Mouse (Mus musculus): ENCODE results near the gene Gm10135. TPM values are rescaled to one million over a fixed set of nuclear protein-coding genes. Genes with fewer than 3 reads are reported as not detected.
A peak's percentile ranks its signal among the peaks of the same experiment; 100 is the strongest.
"Not testable (repeated sequence)": the region's sequence is repeated elsewhere in the genome, so short reads cannot be mapped to it uniquely, and the experiment has no call there.

Gm10135 gene
- polyA plus RNA-seq, 1 experiment from 2014 or later: not detected

DNA sequence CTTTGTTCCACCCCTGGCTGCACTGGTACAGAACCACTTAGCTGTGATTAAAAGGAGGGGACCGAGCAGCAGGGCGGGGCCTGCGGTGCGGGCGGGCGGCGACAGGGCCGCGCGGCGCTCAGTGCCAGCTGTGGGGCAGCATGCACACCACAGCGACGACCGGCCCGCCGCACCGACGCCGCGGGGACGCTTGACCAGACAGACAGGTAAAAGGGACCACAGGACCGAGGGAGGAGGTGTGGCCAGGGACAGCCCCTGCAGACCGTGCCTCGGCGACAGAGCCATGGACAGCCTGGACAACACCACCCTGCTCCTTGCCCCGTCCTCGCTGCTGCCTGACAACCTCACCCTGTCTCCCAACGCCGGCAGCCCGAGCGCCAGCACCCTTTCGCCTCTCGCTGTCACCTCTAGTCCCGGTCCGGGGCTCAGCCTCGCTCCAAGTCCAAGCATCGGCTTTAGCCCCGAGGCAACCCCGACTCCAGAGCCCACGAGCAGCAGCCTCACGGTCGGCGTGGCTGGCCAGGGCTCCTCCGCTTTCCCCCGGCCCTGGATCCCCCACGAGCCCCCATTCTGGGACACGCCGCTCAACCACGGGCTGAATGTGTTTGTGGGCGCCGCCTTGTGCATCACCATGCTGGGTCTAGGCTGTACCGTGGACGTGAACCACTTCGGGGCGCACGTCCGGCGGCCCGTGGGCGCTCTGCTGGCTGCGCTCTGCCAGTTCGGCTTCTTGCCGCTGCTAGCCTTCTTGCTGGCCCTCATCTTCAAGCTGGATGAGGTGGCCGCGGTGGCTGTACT lies 32.5 kb upstream of the Gm10135 start, which contains the start of gene Slc10a4:
Slc10a4 (plus strand) TSS at position 100 of the 798 bp plus-strand sequence.
- 7% methylated on average over 63 of the region's 65 CpGs for WGBS
- Histone ChIP-seq H3K4me1 (ENCODE audit: control insufficient read depth, insufficient read depth, low read length) (no peaks in the 10 kb centered on the region), H3K4me3 (ENCODE audit: low read depth, low read length) (peak within 1 kb of the TSS; percentile 37), H3K27me3 (replicated peaks; ENCODE audit: control insufficient read depth, insufficient read depth, low read length) (0 out of 2 replicates have a peak, but pooled peaks cover 4% of the 10 kb centered on the region), H3K27ac (ENCODE audit: low read depth, low read length) (0 out of 2 replicates have a peak within 1 kb of the TSS, but pooled peaks have one; percentile 5), H3K4me2 (ENCODE audit: low read length) (peak within 1 kb of the TSS; percentile 67), H3K9me3 (replicated peaks; ENCODE audit: control insufficient read depth, low read length) (no peaks in the 10 kb centered on the region), H3K36me3 (ENCODE audit: control insufficient read depth, insufficient read depth, low read length) (no peaks in the 10 kb centered on the region), H3K9ac (ENCODE audit: low read length) (peak within 1 kb of the TSS; percentile 55)
- DNase-seq (ENCODE audit: low spot score): peak; percentile 41
- ATAC-seq: peak; percentile 94

DNA sequence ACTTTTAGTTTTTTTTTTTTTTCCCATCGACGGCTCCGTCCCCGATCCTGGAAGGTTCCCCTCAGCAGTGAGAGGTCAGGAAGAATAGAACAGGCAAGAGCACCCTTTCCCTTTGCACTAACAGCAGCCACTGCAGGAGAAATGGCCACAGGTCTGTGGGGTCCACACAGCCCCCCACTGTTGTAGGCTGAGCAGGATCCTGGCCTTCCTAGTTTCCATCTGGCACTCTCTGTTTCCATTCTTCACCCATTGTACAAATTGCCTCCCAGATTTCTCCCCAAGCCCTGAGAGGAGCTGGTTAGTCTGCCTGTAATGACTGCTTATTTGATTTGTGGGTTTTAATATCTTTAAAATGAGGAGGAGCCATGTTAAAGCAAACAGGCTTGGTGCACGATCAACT lies 29.5 kb upstream of the Gm10135 start:
- H3K27ac ChIP-seq (ENCODE audit: low read depth, low read length): no peak overlapping the region
- no peak overlapping the region for H3K9ac ChIP-seq (ENCODE audit: low read length)
- 0 out of 2 replicates have a peak, but pooled peaks cover 4% of the 10 kb centered on the region for H3K27me3 ChIP-seq (replicated peaks; ENCODE audit: control insufficient read depth, insufficient read depth, low read length)
- H3K9me3 ChIP-seq (replicated peaks; ENCODE audit: control insufficient read depth, low read length): no peaks in the 10 kb centered on the region
- no peak overlapping the region for H3K4me2 ChIP-seq (ENCODE audit: low read length)
- no peaks in the 10 kb centered on the region for H3K4me1 ChIP-seq (ENCODE audit: control insufficient read depth, insufficient read depth, low read length)
- ATAC-seq (no peak), DNase-seq (ENCODE audit: low spot score) (no peak)
- H3K36me3 ChIP-seq (ENCODE audit: control insufficient read depth, insufficient read depth, low read length): no peaks in the 10 kb centered on the region
- 89% methylated on average over 5 of the region's 5 CpGs for WGBS
- no peak overlapping the region for H3K4me3 ChIP-seq (ENCODE audit: low read depth, low read length)

DNA sequence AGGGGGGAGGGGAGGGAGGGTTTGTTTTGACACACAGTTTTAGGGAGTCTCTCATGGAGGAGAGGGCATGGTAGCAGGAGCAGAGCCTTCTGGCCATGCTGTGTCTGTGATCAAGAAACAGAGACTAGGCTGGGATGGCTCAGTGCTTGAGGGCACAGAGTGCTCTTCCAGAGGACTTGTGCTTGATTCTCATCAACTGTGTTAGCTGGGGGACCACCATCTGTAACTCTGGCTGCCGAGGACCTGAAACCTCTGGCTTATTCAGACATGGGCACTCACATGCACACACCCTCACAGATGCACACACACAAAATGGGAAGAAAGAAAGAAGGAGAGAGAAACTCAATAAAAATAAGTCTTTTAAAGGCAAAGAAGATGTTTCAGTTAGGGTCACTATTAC lies 24.0 kb upstream of the Gm10135 start:
- ATAC-seq: not testable (repeated sequence)

DNA sequence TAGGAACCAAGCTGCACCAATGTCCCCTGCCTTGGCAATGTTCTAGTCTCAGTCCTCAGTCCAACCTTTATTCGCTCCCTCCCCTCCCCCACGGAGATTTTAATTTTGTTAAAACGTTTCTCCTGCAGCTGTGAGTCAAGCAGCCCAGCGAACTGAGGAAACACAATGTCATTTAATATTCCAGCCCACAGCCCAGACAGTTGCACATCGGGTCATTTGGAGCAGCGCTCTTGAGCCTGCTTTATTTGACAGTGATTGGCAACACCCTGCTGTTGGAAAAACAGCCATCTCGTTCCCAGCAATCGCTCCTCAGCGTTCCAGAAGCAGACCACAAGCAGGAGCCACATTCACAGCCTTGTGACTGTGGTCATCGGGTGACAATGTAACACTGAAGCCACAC lies 20.9 kb upstream of the Gm10135 start:
- DNase-seq (ENCODE audit: low spot score): peak; percentile 41
- 22% methylated on average over 10 of the region's 10 CpGs for WGBS
- H3K4me3 ChIP-seq (ENCODE audit: low read depth, low read length): no peak overlapping the region
- no peak overlapping the region for H3K4me2 ChIP-seq (ENCODE audit: low read length)
- no peaks in the 10 kb centered on the region for H3K36me3 ChIP-seq (ENCODE audit: control insufficient read depth, insufficient read depth, low read length)
- H3K9ac ChIP-seq (ENCODE audit: low read length): no peak overlapping the region
- no peaks in the 10 kb centered on the region for H3K9me3 ChIP-seq (replicated peaks; ENCODE audit: control insufficient read depth, low read length)
- no peak overlapping the region for H3K27ac ChIP-seq (ENCODE audit: low read depth, low read length)
- peaks cover 10% of the 10 kb centered on the region for H3K4me1 ChIP-seq (ENCODE audit: control insufficient read depth, insufficient read depth, low read length)
- ATAC-seq: peak; percentile 55; the same call in 1 of the 2 replicates
- H3K27me3 ChIP-seq (replicated peaks; ENCODE audit: control insufficient read depth, insufficient read depth, low read length): no peaks in the 10 kb centered on the region

More for the DNA sequence above, 24.0 kb upstream of the Gm10135 start:
- not testable (repeated sequence) for H3K36me3 ChIP-seq (ENCODE audit: control insufficient read depth, insufficient read depth, low read length); H3K4me2 ChIP-seq (ENCODE audit: low read length); H3K9ac ChIP-seq (ENCODE audit: low read length); H3K4me3 ChIP-seq (ENCODE audit: low read depth, low read length); H3K27me3 ChIP-seq (replicated peaks; ENCODE audit: control insufficient read depth, insufficient read depth, low read length); H3K9me3 ChIP-seq (replicated peaks; ENCODE audit: control insufficient read depth, low read length); H3K27ac ChIP-seq (ENCODE audit: low read depth, low read length); H3K4me1 ChIP-seq (ENCODE audit: control insufficient read depth, insufficient read depth, low read length); DNase-seq (ENCODE audit: low spot score)
- WGBS: 76% methylated on average over 1 of the region's 1 CpGs

DNA sequence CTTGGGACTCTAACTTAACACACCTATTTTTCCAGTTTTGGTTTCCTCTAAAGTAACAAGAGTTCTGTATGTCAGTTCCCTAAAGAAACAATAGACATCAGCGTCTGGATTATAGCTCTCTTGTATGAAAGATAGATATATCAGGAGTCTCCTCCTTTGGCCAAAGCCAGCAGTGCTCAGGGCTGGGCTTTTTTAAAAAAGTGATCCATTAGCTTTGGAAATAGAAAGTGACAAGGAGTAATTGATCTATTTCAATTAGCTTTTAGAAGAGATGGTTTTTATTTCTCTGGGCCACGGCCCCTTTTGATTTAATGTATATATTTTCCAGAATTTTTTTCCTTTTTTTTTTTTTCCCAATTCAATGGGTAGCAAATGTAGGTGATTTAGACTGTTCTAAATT lies 20.4 kb upstream of the Gm10135 start:
- no peak overlapping the region for H3K4me2 ChIP-seq (ENCODE audit: low read length)
- 69% methylated on average over 2 of the region's 2 CpGs for WGBS
- H3K4me1 ChIP-seq (ENCODE audit: control insufficient read depth, insufficient read depth, low read length): peaks cover 10% of the 10 kb centered on the region
- ATAC-seq (no peak), DNase-seq (ENCODE audit: low spot score) (no peak)
- no peaks in the 10 kb centered on the region for H3K36me3 ChIP-seq (ENCODE audit: control insufficient read depth, insufficient read depth, low read length)
- H3K27me3 ChIP-seq (replicated peaks; ENCODE audit: control insufficient read depth, insufficient read depth, low read length): no peaks in the 10 kb centered on the region
- H3K27ac ChIP-seq (ENCODE audit: low read depth, low read length): no peak overlapping the region
- H3K9me3 ChIP-seq (replicated peaks; ENCODE audit: control insufficient read depth, low read length): no peaks in the 10 kb centered on the region
- no peak overlapping the region for H3K9ac ChIP-seq (ENCODE audit: low read length)
- H3K4me3 ChIP-seq (ENCODE audit: low read depth, low read length): no peak overlapping the region

DNA sequence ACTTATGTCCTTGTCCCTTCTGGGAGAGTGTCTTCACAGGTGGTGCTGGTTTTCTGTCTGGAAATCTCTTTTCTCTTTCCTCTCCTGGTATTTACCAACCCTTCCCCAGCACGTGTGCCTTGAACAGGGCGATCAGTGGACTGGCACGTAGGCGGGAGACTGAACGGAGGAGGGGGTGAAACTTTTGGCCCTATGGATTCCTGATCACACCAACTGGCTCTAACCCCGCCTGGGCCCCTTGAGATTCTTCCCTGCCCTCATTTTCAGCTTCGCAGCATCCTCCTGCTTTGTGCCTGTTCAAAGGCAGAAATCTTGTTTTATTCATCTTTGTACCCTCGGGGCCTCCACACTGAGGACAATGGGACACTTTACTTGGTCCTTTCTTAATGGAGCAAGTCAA lies 19.9 kb upstream of the Gm10135 start:
- H3K9me3 ChIP-seq (replicated peaks; ENCODE audit: control insufficient read depth, low read length): no peaks in the 10 kb centered on the region
- WGBS: 18% methylated on average over 8 of the region's 8 CpGs
- no peak overlapping the region for H3K9ac ChIP-seq (ENCODE audit: low read length)
- no peak for ATAC-seq
- peaks cover 10% of the 10 kb centered on the region for H3K4me1 ChIP-seq (ENCODE audit: control insufficient read depth, insufficient read depth, low read length)
- H3K27ac ChIP-seq (ENCODE audit: low read depth, low read length): 0 out of 2 replicates have a peak overlapping the region, but pooled peaks have one; percentile 14
- H3K4me2 ChIP-seq (ENCODE audit: low read length): no peak overlapping the region
- no peak overlapping the region for H3K4me3 ChIP-seq (ENCODE audit: low read depth, low read length)
- H3K27me3 ChIP-seq (replicated peaks; ENCODE audit: control insufficient read depth, insufficient read depth, low read length): no peaks in the 10 kb centered on the region
- H3K36me3 ChIP-seq (ENCODE audit: control insufficient read depth, insufficient read depth, low read length): no peaks in the 10 kb centered on the region
- no peak for DNase-seq (ENCODE audit: low spot score)

DNA sequence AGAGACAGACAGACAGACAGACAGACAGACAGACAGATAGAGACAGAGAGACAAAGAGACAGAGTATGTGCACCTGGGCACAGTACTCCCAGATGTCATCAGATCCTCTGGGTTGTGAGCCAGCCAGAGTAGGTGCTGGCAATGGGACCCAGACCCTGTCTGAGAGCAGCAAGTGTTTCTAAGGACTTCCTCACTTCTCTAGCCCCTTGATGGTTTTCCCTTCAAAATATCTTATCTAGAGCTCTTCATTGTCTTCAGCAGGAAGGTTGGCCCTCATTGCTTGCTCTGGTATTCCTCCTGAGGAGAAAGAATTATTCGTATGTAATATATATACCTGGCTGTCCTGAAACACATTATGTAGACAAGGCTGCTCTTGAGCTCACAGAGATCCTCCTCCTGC lies 18.0 kb upstream of the Gm10135 start:
- Histone ChIP-seq H3K9me3 (replicated peaks; ENCODE audit: control insufficient read depth, low read length) (no peaks in the 10 kb centered on the region), H3K4me2 (ENCODE audit: low read length) (no peak overlapping the region), H3K4me3 (ENCODE audit: low read depth, low read length) (no peak overlapping the region), H3K4me1 (ENCODE audit: control insufficient read depth, insufficient read depth, low read length) (peaks cover 10% of the 10 kb centered on the region), H3K36me3 (ENCODE audit: control insufficient read depth, insufficient read depth, low read length) (no peaks in the 10 kb centered on the region), H3K27me3 (replicated peaks; ENCODE audit: control insufficient read depth, insufficient read depth, low read length) (no peaks in the 10 kb centered on the region), H3K27ac (ENCODE audit: low read depth, low read length) (no peak overlapping the region), H3K9ac (ENCODE audit: low read length) (no peak overlapping the region)
- ATAC-seq (no peak), DNase-seq (ENCODE audit: low spot score) (no peak)
- WGBS: 96% methylated on average over 1 of the region's 1 CpGs

DNA sequence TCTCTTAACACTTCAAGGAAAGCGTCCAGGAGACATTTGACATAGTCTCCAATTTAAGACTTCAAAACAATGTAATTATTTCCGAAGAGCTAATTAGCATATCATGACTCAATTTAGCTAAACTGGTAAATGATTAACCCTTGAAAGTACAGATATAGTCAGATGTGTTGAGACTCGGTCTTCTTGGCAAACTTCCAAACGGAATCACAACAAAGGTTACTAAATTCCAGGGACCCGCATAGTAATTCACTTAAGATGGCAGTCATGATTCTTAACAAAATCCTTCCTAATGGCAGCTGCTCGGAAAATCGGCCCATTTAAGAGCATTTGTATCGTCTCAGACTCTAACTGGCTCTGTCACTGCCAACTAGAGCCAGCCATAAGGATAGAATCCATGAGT lies 15.3 kb upstream of the Gm10135 start:
- no peaks in the 10 kb centered on the region for H3K27me3 ChIP-seq (replicated peaks; ENCODE audit: control insufficient read depth, insufficient read depth, low read length)
- no peak for ATAC-seq
- H3K9me3 ChIP-seq (replicated peaks; ENCODE audit: control insufficient read depth, low read length): no peaks in the 10 kb centered on the region
- peak; percentile 58 for DNase-seq (ENCODE audit: low spot score)
- peaks cover 6% of the 10 kb centered on the region for H3K4me1 ChIP-seq (ENCODE audit: control insufficient read depth, insufficient read depth, low read length)
- no peak overlapping the region for H3K4me2 ChIP-seq (ENCODE audit: low read length)
- no peaks in the 10 kb centered on the region for H3K36me3 ChIP-seq (ENCODE audit: control insufficient read depth, insufficient read depth, low read length)
- no peak overlapping the region for H3K9ac ChIP-seq (ENCODE audit: low read length)
- WGBS: 20% methylated on average over 8 of the region's 8 CpGs
- H3K4me3 ChIP-seq (ENCODE audit: low read depth, low read length): no peak overlapping the region
- no peak overlapping the region; the same call in 1 of the 2 replicates for H3K27ac ChIP-seq (ENCODE audit: low read depth, low read length)

DNA sequence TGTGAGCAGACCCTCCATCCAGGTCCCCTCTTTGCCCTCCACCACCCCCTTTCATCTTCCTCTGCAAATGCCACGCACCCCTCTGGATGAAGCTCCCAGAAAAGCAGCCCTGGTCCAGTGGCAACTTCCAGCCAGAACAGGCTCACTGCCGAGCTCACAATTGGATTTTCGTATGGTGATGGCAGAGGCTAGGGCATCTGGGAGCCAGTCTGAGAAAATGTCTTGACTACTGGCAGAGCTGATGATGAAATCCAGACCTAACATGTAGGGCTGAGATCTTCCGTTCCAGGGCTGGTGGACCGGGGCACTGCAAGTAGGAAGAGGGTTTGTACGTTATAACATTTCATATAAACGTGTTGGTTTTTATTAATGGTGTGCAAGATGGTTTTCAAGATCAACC lies 13.3 kb upstream of the Gm10135 start:
- H3K9me3 ChIP-seq (replicated peaks; ENCODE audit: control insufficient read depth, low read length): no peaks in the 10 kb centered on the region
- no peaks in the 10 kb centered on the region for H3K36me3 ChIP-seq (ENCODE audit: control insufficient read depth, insufficient read depth, low read length)
- 94% methylated on average over 7 of the region's 7 CpGs for WGBS
- H3K27ac ChIP-seq (ENCODE audit: low read depth, low read length): no peak overlapping the region
- ATAC-seq (no peak), DNase-seq (ENCODE audit: low spot score) (no peak)
- H3K4me1 ChIP-seq (ENCODE audit: control insufficient read depth, insufficient read depth, low read length): no peaks in the 10 kb centered on the region
- no peaks in the 10 kb centered on the region for H3K27me3 ChIP-seq (replicated peaks; ENCODE audit: control insufficient read depth, insufficient read depth, low read length)
- H3K4me3 ChIP-seq (ENCODE audit: low read depth, low read length): no peak overlapping the region
- no peak overlapping the region for H3K9ac ChIP-seq (ENCODE audit: low read length)
- H3K4me2 ChIP-seq (ENCODE audit: low read length): no peak overlapping the region
